Mouse (Mus musculus) heart, embryonic 16.5 days (tissue): ENCODE measurements around the gene Adck2. TPM values are rescaled to one million over a fixed set of nuclear protein-coding genes. Genes with fewer than 3 reads are reported as not detected.

Experiments used
- ATAC-seq: fragments of 200-750 bp; cut with Nextera tagmentation; replicated peaks from 2 replicates; pipeline ENCODE4 v1.8.0; 2017; ENCODE audit warnings: moderate number of reproducible peaks; ENCODE audit not compliant: insufficient read depth, low FRiP score; ENCODE audit errors: extremely low read depth
- H3K27ac ChIP-seq: fragments of 300-500 bp; sonication (generic); 2 replicates; pipeline ENCODE4 v1.5.1; 2014; ENCODE audit warnings: mild to moderate bottlenecking, low read length, control low read depth, moderate library complexity
- H3K27me3 ChIP-seq: fragments of 300-500 bp; sonication (generic); 2 replicates; pipeline ENCODE4 v1.6.1; 2014; ENCODE audit warnings: low read length, mixed read lengths; ENCODE audit not compliant: control insufficient read depth, insufficient read depth
- H3K36me3 ChIP-seq: fragments of 300-500 bp; sonication (generic); 2 replicates; pipeline ENCODE4 v1.6.1; 2014; ENCODE audit not compliant: control insufficient read depth, insufficient read depth
- H3K4me1 ChIP-seq: fragments of 300-500 bp; sonication (generic); 2 replicates; pipeline ENCODE4 v1.6.1; 2014; ENCODE audit warnings: low read length, mixed read lengths; ENCODE audit not compliant: control insufficient read depth, insufficient read depth
- H3K4me2 ChIP-seq: fragments of 300-500 bp; sonication (generic); 2 replicates; pipeline ENCODE4 v1.6.1; 2014; ENCODE audit warnings: low read depth, mild to moderate bottlenecking, control low read depth, low read length
- H3K4me3 ChIP-seq: fragments of 300-500 bp; sonication (generic); 2 replicates; pipeline ENCODE4 v1.5.1; 2014; ENCODE audit warnings: mild to moderate bottlenecking, control low read depth, low read length
- H3K9ac ChIP-seq: fragments of 300-500 bp; sonication (generic); 2 replicates; pipeline ENCODE4 v1.6.1; 2014; ENCODE audit warnings: low read length, control low read depth
- H3K9me3 ChIP-seq: fragments of 300-500 bp; sonication (generic); replicated peaks from 2 replicates; pipeline ENCODE4 v1.6.1; 2016; ENCODE audit warnings: low read length; ENCODE audit not compliant: control insufficient read depth
- WGBS: fragments of 180-500 bp; shearing (Covaris S2); extraction: QIAGEN DNeasy Blood & Tissue Kit; methylation state at CpG from one replicate; pipeline ENCODE4 v1.1.7; 2014; 5-methylcytosine and 5-hydroxymethylcytosine counted together
- polyA plus RNA-seq: library from polyadenylated mRNA; unstranded; fragments of >200 nt; fragmentation: Nextera tagmentation; extraction: Ambion mirVana; gene quantifications from 2 replicates; pipeline ENCODE4 v1.2.1, GENCODE M21; 2015

Adck2 gene
- polyA plus RNA-seq, 1 experiment from 2014 or later = 19.3 TPM

DNA sequence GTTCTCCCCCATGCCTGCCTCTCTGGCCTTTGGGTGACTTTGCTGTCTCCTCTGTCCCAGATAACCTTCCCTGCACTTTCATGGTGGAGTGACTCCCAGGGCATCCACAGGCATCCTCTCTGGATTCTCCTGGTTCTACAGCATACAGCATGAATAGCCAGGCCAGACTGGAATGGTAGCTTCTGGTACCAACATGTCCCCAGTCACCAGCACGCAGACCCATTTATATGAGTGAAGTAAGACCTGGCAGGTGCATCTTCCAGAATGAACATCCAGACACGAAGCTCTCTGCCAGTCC lies 18.1 kb upstream of the Adck2 start:
- Histone ChIP-seq H3K9me3 (no peaks in the 10 kb centered on the region), H3K27ac (peak overlapping the region; percentile 60; the same call in 1 of the 2 replicates), H3K4me2 (peak overlapping the region; percentile 69), H3K4me1 (peaks cover 18% of the 10 kb centered on the region), H3K4me3 (peak overlapping the region; percentile 8), H3K27me3 (no peaks in the 10 kb centered on the region; the same call in 1 of the 2 replicates), H3K9ac (peak overlapping the region; percentile 38; the same call in 1 of the 2 replicates), H3K36me3 (no peaks in the 10 kb centered on the region)
- no peak for ATAC-seq
- WGBS = 80% methylated on average over 2 of the region's 2 CpGs

DNA sequence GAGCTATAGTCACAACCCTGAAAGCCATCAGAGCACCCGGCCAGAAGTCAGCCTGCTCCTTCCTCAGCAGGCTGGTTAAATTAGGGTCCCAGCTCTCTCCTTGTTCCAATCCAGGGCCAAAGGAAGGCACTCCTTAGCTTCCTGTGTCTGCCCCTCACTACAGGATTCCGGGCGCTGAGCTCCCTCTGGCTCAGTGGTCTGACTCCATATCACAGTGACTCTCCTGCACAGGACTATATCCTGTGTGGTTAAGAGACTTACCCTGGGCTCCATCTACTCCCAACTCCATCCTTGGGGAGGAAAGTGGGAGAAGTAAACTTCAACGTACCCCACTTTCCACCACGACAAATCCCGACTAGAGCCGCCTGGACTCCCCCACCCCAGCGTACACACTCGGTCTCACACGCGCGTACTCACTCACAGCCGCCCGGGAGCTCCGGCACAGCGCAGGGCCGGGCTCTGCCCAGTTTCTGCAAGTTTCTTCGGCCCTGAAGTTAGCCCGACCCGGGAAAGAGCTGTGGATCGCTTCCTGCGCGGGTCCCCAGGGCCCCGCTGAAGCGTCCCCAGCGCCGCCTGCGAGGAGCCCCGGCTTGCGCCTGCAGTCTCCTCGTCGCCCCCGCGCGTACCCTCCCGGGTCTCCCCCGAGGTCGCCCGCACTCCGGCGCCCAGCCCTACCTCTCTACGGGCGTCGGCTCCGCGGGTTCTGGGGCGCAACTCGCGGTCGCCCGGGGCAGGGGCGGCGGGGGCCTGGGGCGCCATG lies 16.6 kb upstream of the Adck2 start:
- peak overlapping the region; percentile 84 for H3K27ac ChIP-seq
- H3K4me3 ChIP-seq = peak overlapping the region; percentile 85
- peak overlapping the region; percentile 94 for H3K9ac ChIP-seq
- H3K4me1 ChIP-seq = peaks cover 17% of the 10 kb centered on the region
- WGBS = under 1% methylated on average over 46 of the region's 54 CpGs
- no peaks in the 10 kb centered on the region for H3K36me3 ChIP-seq
- H3K9me3 ChIP-seq = no peaks in the 10 kb centered on the region
- peak overlapping the region; percentile 69 for H3K4me2 ChIP-seq
- peak; percentile 62 for ATAC-seq
- H3K27me3 ChIP-seq = no peaks in the 10 kb centered on the region; the same call in 1 of the 2 replicates

DNA sequence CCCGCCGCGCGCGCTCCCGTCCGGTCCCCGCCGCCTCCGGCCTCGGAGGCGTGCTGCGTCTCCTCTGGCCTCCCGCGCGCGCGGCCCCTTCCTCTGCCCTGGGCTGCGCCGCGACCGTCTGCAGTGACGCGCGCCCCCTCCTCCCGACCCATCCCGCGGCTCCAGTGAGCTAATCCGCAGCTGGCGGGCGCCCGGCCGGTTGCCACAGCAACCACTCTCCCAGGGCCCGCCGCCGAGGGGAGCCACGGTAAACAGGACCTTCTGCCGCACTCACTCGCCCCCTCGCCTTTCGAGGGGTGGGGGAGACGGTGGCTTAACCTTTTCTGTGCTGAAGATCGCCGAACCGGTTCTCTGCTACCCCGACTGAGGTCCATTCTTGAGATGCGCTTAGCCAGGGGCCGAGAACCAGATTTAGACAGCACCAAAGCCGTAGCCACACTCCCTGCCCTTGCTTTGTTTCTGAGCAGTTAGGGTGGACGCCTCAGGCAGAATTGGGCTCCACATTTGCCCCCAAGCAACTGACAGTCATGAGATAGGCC lies 15.9 kb upstream of the Adck2 start, which contains the start of gene Dennd2a:
Gene Dennd2a (minus strand): TSS at position 145 of the 539 bp plus-strand sequence.
- WGBS = 1% methylated on average over 49 of the region's 50 CpGs
- Histone ChIP-seq H3K9ac (peak within 1 kb of the TSS; percentile 94), H3K4me1 (peaks cover 16% of the 10 kb centered on the region), H3K27ac (peak within 1 kb of the TSS; percentile 84), H3K4me3 (peak within 1 kb of the TSS; percentile 85), H3K4me2 (peak within 1 kb of the TSS; percentile 69), H3K27me3 (no peaks in the 10 kb centered on the region; the same call in 1 of the 2 replicates), H3K9me3 (no peaks in the 10 kb centered on the region), H3K36me3 (no peaks in the 10 kb centered on the region)
- peak; percentile 91 for ATAC-seq

DNA sequence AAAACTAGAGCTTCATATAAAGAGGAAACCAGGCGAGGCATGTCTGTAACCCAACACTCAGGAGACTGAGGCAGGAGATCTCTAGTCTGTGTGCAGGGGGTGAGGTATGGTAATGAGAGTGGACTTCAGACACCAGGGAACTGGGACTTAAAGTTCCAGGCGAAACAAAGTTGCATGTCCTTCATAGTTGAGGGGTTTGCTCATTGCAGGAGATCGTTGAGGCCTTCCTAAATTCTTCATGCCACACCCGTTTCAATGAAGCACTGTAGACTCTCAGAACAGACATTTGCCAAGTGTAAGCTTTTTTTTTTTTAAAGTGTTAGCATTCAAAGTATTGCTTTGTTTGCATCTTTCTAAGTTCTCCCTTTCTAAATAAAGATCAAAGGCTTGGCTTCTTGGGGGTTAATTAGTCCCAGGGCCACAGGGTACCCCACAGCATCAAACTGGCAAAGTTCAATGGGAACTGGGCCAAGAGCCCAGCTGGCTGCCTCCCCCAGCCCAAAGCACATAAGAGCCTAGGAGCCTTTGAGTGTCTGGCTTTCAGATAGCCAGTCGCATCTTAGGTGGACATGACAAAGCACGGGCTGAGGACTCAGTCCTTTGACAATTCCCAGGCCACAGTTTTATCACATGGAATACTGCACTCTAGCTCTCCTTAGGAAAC lies 14.3 kb upstream of the Adck2 start:
- Histone ChIP-seq H3K27me3 (no peaks in the 10 kb centered on the region; the same call in 1 of the 2 replicates), H3K9ac (no peak overlapping the region), H3K4me2 (no peak overlapping the region), H3K4me3 (no peak overlapping the region), H3K36me3 (no peaks in the 10 kb centered on the region), H3K4me1 (peaks cover 16% of the 10 kb centered on the region), H3K27ac (no peak overlapping the region), H3K9me3 (no peaks in the 10 kb centered on the region)
- ATAC-seq = no peak
- WGBS = 53% methylated on average over 6 of the region's 6 CpGs

DNA sequence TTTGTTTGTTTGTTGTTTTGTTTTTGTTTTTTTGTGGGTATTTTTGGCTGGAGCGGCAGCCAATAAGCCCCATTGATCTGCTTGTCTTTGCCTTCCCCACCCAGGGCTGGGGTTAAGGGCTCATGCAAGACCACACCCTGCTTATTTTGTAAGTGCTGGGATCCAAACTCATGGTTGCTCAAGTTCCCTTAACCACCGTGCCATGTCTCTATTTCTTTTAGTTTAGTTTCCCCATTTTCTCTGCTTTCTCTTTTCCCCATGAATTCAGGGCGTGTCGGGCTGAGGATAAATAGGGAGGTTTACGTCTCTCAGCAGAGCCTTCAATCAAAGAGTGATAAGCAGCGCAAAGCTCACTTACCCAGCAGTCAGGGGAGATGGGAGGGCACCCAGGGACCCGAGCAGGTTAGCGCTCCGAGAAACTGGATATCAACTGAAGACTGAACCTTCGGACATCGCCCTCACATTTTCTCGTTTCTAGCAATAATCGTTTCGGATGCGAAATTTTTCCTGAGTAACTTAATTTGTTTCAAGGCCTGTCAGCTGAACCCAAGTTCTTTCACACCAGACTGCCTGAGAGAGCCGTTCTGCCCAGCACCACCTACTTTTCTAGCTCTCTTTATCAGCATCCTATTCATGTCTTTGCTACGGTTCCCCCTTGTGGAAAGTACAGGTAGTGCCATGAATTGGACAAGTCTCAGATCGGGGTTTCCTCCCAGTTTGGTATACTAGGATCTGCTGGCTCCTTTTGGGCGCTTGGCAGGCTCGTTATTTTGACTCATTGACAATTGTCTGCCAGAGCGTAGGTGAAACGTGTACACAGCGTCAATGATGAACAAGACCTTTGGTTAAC lies 11.3 kb upstream of the Adck2 start:
- no peaks in the 10 kb centered on the region for H3K27me3 ChIP-seq
- ATAC-seq = 0 out of 2 replicates have a peak, but pooled peaks have one; percentile 38
- no peaks in the 10 kb centered on the region for H3K9me3 ChIP-seq
- H3K4me3 ChIP-seq = peak overlapping the region; percentile 40
- H3K27ac ChIP-seq = no peak overlapping the region
- H3K4me1 ChIP-seq = peaks cover 7% of the 10 kb centered on the region; the same call in 1 of the 2 replicates
- H3K4me2 ChIP-seq = peak overlapping the region; percentile 63
- no peaks in the 10 kb centered on the region for H3K36me3 ChIP-seq
- H3K9ac ChIP-seq = 0 out of 2 replicates have a peak overlapping the region, but pooled peaks have one; percentile 44
- WGBS = 14% methylated on average over 23 of the region's 23 CpGs

DNA sequence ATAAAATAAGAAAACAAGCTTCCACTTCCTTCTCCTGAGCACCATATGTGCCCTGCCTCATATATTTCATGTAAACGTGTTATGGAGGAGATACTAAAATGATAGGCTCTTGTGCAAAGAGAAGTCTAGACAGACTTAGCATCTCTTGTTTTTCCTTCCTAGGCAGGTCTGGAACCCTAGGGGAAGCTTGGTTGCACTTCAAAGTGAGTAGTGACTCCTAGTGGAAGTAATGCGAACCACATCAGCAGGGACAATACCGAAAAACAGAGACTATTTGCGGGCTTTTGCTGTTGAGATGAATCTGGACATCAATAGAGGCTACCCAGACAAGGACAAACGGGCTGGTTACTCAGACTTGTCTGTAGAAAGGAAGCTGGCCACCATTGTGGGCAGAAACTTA lies 6.1 kb upstream of the Adck2 start:
- no peak overlapping the region for H3K4me2 ChIP-seq
- H3K27ac ChIP-seq = no peak overlapping the region
- no peak for ATAC-seq
- no peaks in the 10 kb centered on the region for H3K36me3 ChIP-seq
- H3K4me3 ChIP-seq = no peak overlapping the region
- 11% methylated on average over 5 of the region's 5 CpGs for WGBS
- no peaks in the 10 kb centered on the region for H3K9me3 ChIP-seq
- no peaks in the 10 kb centered on the region for H3K27me3 ChIP-seq
- no peaks in the 10 kb centered on the region for H3K4me1 ChIP-seq
- H3K9ac ChIP-seq = no peak overlapping the region

DNA sequence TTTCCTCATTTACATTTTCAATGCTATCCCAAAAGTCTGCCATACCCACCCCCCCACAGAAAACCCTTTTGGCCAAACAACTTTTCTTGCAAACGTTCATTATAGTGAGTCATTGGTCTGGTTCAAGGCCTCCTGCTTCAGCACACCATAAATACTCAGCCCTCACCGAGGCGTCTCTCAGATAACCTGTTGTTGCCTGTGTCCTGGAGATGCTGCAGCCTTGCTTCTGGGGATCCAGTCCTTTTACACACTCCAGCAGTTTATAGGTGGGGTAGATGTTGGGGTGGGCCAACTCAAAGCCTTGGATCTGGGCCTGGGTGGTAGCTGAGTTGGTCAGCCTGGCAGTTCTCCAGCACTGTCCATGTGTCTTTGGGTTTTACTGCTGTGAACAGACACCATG lies 3.2 kb upstream of the Adck2 start:
- H3K9me3 ChIP-seq = no peaks in the 10 kb centered on the region
- no peak overlapping the region for H3K4me2 ChIP-seq
- H3K27ac ChIP-seq = no peak overlapping the region
- no peaks in the 10 kb centered on the region for H3K36me3 ChIP-seq
- H3K9ac ChIP-seq = no peak overlapping the region
- no peaks in the 10 kb centered on the region for H3K27me3 ChIP-seq
- H3K4me3 ChIP-seq = no peak overlapping the region
- WGBS = 64% methylated on average over 3 of the region's 3 CpGs
- no peak for ATAC-seq
- H3K4me1 ChIP-seq = peaks cover 14% of the 10 kb centered on the region

DNA sequence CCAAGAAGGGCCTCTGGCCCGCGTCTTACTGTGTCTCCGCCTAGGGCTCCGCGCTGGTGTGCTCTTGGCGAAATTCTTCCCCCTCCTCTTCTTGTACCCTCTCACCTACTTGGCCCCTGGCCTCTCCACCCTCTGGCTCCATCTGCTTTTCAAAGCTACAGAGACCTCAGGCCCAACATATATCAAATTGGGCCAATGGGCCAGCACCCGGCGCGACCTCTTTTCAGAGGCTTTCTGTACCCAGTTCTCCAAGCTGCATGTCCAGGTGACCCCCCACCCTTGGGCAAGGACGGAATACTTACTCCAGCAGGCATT lies 839 bp downstream of the Adck2 start:
- H3K27ac ChIP-seq = peak overlapping the region; percentile 95
- 0 out of 2 replicates have a peak, but pooled peaks have one; percentile 32 for ATAC-seq
- WGBS = 24% methylated on average over 10 of the region's 10 CpGs

More for the DNA sequence above, 839 bp downstream of the Adck2 start:
- peak overlapping the region; percentile 85 for H3K4me2 ChIP-seq
- H3K4me1 ChIP-seq = peaks cover 14% of the 10 kb centered on the region
- H3K27me3 ChIP-seq = no peaks in the 10 kb centered on the region
- no peaks in the 10 kb centered on the region for H3K9me3 ChIP-seq
- no peaks in the 10 kb centered on the region for H3K36me3 ChIP-seq
- peak overlapping the region; percentile 88 for H3K9ac ChIP-seq
- H3K4me3 ChIP-seq = peak overlapping the region; percentile 84
